Mouse (Mus musculus) layer of hippocampus, adult 18-20 months (tissue): ENCODE data around the gene Etnppl. TPM values are rescaled to one million over a fixed set of nuclear protein-coding genes. Genes with fewer than 3 reads are reported as not detected.

Experiments
- DNase-seq, 2 experiments: peaks; one replicate each; pipeline ENCODE4 v3.0.0; 2022; ENCODE audit warnings: low spot score in 2 of 2
- long read RNA-seq: library from polyadenylated mRNA; stranded (forward); transcript quantifications from one replicate; pipeline ENCODE4 v2.0.0, GENCODE M21; 2021
- total RNA-seq, 2 experiments: library from RNA; stranded (reverse); gene quantifications; 2 replicates each; pipeline ENCODE4 v1.2.3; 2021

Etnppl gene
- 10 to 100 TPM; 11.8 to 13.8 TPM for total RNA-seq
- long read RNA-seq, full-length matches to known transcripts, result 8 of 10 reads
- long read RNA-seq, partial matches to known transcripts, result 1 of 10 reads
- long read RNA-seq, other reads (novel, unspliced or antisense), result 1 of 10 reads

- DNase-seq, result no peak
Measured at GRCm38 (mm10) chr3:130617439-130617898, at the start of gene Etnppl. Etnppl (plus strand) TSS chr3:130617448.

- no peak for DNase-seq
Measured at GRCm38 (mm10) chr3:130568331-130569095, 48.7 kb upstream of the Etnppl start.

- no peak for DNase-seq
Measured at GRCm38 (mm10) chr3:130573243-130573642, 44.0 kb upstream of the Etnppl start.

DNA sequence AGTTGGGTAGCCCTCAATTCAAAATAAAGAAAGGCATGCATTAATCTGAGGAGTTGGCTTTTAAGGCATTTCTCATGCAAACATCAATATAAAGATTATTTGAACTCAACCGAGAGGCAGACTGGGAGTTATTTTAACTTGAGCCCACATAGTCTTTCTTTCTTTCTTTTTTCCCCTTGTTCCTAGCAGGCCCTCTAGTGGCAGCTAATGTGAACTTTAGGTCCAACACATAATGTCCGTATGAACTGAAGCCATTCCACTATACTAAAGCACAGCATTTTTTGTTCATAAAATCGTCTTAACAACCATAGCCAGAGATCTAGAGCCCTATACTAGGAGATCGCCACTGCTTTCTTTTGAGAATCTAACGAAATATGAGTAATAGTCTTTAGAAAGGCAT is 42.6 kb upstream of the Etnppl start:
- peak; percentile 39 to 74 for DNase-seq

DNA sequence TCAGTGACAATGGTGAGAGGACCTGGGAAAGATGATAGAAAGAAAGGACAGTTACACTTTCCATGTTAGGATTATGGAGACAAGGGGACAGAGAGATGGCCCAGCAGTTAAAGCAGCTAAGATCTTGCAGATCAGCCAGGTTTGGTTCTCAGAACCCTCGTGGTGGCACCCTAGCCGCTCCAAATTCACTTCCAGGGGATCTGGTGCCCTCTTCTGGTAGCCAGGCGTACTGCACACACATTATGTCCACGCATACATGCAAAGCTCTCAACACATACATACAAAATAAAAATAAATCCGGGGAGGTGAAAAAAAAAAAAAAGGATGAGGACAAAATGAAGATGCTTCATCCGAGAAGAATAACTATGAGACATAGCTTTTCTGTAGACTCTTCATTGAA is 40.6 kb upstream of the Etnppl start:
- DNase-seq, result peak in 1 of 2 experiments; percentile 26

GRCm38 (mm10) chr3:130579501-130579900 is 37.7 kb upstream of the Etnppl start:
- no peak for DNase-seq

DNA sequence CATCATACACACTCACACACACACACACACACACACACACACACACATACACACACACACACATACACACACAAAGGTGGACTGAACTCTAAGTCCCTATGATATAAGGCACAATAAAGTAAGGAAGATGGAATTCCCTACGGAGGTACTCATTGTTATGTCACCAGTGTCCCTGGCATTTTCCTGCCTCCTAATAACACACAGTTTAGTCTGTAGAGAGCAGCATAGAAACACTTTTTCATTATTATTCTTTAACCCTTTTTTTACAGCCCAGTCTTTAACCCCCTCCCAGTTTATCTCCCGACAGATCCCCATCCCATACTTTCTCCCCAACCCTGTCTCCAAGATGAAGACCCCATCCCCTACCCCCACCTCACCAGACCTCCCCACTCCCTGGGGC is 35.7 kb upstream of the Etnppl start:
- DNase-seq, result no peak

GRCm38 (mm10) chr3:130582903-130583664 is 34.2 kb upstream of the Etnppl start:
- DNase-seq, result no peak

- no peak for DNase-seq
Measured at GRCm38 (mm10) chr3:130584007-130584406, 33.2 kb upstream of the Etnppl start.

DNA sequence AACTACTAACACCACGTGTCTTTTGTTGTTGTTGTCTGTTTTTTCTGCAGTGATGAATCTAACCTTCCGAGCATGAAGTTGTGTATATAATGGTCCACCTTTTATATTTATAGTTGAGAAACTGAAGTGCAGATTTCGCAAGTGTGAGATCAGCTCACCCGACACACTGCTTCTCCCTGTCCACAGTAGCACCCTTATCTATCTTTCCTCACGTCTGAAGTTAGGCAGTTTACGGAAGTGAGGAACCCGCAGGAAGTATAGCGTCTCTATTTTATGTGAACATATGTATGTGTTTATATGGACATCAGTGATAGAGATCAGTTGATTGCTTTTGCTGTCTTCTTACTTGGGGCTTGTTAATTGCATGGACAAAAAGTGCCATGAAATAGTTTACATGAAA is 22.2 kb upstream of the Etnppl start:
- DNase-seq, result no peak

- no peak for DNase-seq
Measured at GRCm38 (mm10) chr3:130601491-130601890, 15.8 kb upstream of the Etnppl start.

DNA sequence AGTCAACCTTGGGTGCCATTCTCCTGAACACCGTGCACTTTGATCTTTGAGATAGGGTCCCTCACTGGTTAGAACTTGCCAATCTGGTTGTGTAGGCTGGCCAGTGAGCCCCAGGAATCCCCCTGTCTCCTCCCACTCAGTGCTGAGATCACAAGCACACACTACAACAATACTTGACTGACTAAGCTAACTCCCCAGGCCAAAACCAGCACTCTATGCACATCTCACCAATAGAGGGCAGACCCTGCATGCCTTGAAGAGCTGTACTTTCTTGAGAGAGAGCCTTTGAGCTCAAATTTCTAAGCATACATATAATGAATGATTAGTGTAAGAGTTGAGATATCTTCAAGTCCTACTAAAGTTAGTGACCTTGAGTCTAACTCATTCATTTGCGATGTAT is 9.3 kb upstream of the Etnppl start:
- peak in 1 of 2 experiments; percentile 47 for DNase-seq

DNA sequence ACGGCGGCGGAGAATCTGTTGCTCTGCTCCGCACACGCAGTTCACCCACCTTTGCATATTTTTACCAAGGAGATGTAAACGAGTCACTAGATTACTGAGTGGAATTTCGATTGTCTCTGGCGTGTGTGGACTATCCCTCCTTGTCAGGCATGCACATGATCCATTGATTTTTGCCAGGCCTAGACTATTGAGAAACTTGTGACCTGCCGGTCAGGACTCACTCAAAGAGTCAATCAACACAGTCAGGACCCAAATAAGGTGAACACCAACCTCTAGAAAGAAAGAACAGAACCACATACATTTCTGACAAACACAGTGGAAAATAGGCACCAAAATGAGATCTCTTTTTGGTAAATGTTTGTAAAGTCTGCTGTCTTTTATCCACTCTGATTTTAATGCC is 2.8 kb upstream of the Etnppl start:
- no peak for DNase-seq

GRCm38 (mm10) chr3:130615625-130616024 is 1.6 kb upstream of the Etnppl start:
- DNase-seq, result no peak

DNA sequence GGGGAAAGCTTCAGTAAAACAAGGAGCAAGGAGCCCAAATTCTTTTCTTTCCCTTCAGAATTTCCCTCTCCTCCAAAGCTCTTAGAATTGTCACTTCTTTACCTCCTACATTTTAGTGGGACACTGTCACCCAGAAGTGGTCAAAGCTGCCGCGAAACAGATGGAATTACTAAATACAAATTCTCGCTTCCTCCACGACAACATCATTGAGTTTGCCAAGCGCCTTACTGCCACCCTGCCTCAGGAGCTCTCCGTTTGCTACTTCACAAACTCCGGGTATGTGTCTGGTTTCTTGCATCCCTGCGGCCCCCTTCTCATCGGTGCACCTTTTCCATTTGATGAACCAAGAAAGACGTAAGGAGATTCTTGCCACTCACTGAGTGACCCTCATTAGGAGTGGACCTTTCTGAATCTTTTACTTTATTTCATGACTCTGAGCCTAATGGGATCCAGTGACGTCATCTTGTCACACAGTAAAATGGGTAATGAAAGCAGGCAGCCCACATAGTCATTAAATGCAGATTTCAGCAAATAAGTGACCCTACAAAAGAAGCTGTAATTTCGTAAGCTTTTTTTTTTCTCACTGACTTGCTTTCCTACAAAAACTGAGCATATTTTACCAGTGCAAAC is 3.4 kb downstream of the Etnppl start:
- no peak for DNase-seq

GRCm38 (mm10) chr3:130628358-130628757 is 11.1 kb downstream of the Etnppl start:
- no peak for DNase-seq

GRCm38 (mm10) chr3:130633859-130634258 is 16.6 kb downstream of the Etnppl start:
- peak in 1 of 2 experiments; percentile 44 for DNase-seq

- DNase-seq, result no peak
Measured at GRCm38 (mm10) chr3:130646110-130646810, 29.0 kb downstream of the Etnppl start.

DNA sequence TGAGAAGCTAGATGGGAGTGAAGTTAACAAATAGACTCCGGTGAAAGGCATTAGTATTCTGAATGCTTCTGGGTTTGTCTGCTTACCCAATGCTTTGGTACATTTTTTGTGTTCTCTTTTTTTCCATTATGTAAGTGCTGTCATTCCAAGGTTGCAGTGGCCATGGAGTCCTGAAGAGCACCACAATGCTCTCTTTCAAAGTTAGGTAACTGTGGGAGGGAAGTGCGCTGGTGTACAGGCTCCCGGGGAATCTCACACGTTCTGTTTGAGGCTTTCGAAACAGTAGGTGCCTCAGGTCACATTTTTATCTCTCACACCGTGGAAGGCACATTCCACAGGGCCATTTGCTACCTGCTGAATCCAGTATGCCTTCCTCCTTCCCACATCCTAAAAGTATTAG is 32.3 kb downstream of the Etnppl start:
- DNase-seq, result no peak

DNA sequence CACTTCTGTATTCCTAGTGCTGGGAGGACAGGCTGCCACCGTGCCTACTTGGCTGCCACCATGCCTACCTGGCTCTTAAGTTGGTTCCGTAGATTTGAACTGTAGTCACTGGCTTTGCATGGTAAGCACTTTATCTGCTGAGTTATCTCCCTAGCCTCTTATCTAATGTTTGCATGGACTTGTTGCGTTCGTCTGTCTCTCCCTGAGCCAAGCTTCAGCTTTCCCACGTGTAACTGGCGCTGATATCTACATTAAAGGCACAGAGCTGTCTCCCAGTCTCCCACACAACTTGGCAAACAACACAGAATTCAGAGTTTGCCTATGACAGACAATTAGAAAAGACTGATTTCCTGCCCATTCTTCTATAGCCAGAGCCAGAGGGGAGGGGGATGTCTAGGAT is 43.4 kb downstream of the Etnppl start:
- peak in 1 of 2 experiments; percentile 34 for DNase-seq

DNA sequence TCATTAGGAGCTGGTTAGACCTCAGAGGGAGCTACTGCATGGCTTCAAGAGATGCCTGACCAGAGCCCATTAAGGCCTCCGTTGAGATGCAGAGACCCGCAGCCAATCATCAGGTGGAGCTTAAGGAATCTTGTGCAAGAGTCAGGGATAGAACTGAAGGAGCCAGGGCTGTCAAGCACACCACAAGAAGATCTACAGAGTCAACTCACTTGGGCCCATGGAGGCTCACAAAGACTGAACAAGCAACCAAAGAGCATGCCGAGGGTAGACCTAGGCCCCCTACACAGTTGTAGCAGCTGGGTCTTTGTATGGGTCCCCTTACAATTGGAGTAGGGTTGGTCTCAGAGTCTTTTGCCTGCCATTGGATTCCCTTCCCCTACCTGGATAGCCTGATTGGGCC is 45.2 kb downstream of the Etnppl start:
- DNase-seq, result no peak
